Mouse (Mus musculus) lung, postnatal 0 days (tissue): ENCODE results near the gene Etv6. TPM values are rescaled to one million over a fixed set of nuclear protein-coding genes. Genes with fewer than 3 reads are reported as not detected.

Experiments used
- ATAC-seq: fragments of 200-750 bp; cut with Nextera tagmentation; 2 replicates; pipeline ENCODE4 v1.8.0; 2017; ENCODE audit warnings: moderate library complexity
- DNase-seq: peaks from one replicate; pipeline ENCODE4 v3.0.0-alpha.2; 2016; ENCODE audit warnings: low spot score
- H3K27ac ChIP-seq: fragments of 300-500 bp; sonication (generic); 2 replicates; pipeline ENCODE4 v1.5.1; 2014; ENCODE audit warnings: antibody characterized with exemption, mild to moderate bottlenecking, low read length, mixed read lengths
- H3K27me3 ChIP-seq: fragments of 300-500 bp; sonication (generic); replicated peaks from 2 replicates; pipeline ENCODE4 v1.6.1; 2014; ENCODE audit warnings: low read length, mixed read lengths; ENCODE audit not compliant: insufficient read depth
- H3K36me3 ChIP-seq: fragments of 300-500 bp; sonication (generic); 2 replicates; pipeline ENCODE4 v1.6.1; 2014; ENCODE audit warnings: low read length, mixed read lengths; ENCODE audit not compliant: insufficient read depth
- H3K4me1 ChIP-seq: fragments of 300-500 bp; sonication (generic); 2 replicates; pipeline ENCODE4 v1.6.1; 2014; ENCODE audit warnings: antibody characterized with exemption, low read depth, low read length, mixed read lengths; ENCODE audit not compliant: insufficient read depth
- H3K4me2 ChIP-seq: fragments of 300-500 bp; sonication (generic); replicated peaks from 2 replicates; pipeline ENCODE4 v1.6.1; 2014; ENCODE audit warnings: low read depth, mild to moderate bottlenecking, low read length, moderate library complexity, mixed read lengths
- H3K4me3 ChIP-seq: fragments of 300-500 bp; sonication (generic); 2 replicates; pipeline ENCODE4 v1.5.1; 2014; ENCODE audit warnings: low read depth, low read length
- H3K9ac ChIP-seq: fragments of 300-500 bp; sonication (generic); replicated peaks from 2 replicates; pipeline ENCODE4 v1.6.1; 2014; ENCODE audit warnings: low read depth, mild to moderate bottlenecking
- H3K9me3 ChIP-seq: fragments of 300-500 bp; sonication (generic); 2 replicates; pipeline ENCODE4 v1.6.1; 2016; ENCODE audit warnings: low read length, mixed read lengths
- CTCF ChIP-seq: IDR thresholded peaks from 2 replicates; pipeline ENCODE4 v1.5.1; 2016; ENCODE audit warnings: antibody characterized with exemption, mild to moderate bottlenecking
- EP300 ChIP-seq: IDR thresholded peaks from 2 replicates; pipeline ENCODE4 v1.6.1; 2016; ENCODE audit warnings: antibody characterized with exemption, mild to moderate bottlenecking, control low read depth
- whole genome bisulfite sequencing: fragments of 180-500 bp; shearing (Covaris S2); extraction: QIAGEN DNeasy Blood & Tissue Kit; methylation state at CpG from one replicate; pipeline ENCODE4 v1.1.7; 2014; 5-methylcytosine and 5-hydroxymethylcytosine counted together
- polyA plus RNA-seq: library from polyadenylated mRNA; unstranded; fragments of >200 nt; fragmentation: Nextera tagmentation; extraction: Ambion mirVana; gene quantifications from 2 replicates; pipeline ENCODE4 v1.2.1, GENCODE M21; 2015

The Etv6 gene
- polyA plus RNA-seq, 1 experiment from 2014 or later: 5.5 TPM

GRCm38 (mm10) chr6:134018807-134019206 lies 16.7 kb upstream of the Etv6 start:
- no peak overlapping the region for H3K4me3 ChIP-seq
- no peaks in the 10 kb centered on the region for H3K27me3 ChIP-seq
- no peaks in the 10 kb centered on the region for H3K4me1 ChIP-seq
- no peak overlapping the region for H3K9ac ChIP-seq
- DNase-seq (peak; percentile 38), ATAC-seq (no peak)
- H3K36me3 ChIP-seq: no peaks in the 10 kb centered on the region
- H3K27ac ChIP-seq: no peak overlapping the region
- 77% methylated on average over 1 of the region's 1 CpGs for WGBS
- H3K4me2 ChIP-seq: no peak overlapping the region
- no peak for TF ChIP-seq CTCF
- no peaks in the 10 kb centered on the region for H3K9me3 ChIP-seq

DNA sequence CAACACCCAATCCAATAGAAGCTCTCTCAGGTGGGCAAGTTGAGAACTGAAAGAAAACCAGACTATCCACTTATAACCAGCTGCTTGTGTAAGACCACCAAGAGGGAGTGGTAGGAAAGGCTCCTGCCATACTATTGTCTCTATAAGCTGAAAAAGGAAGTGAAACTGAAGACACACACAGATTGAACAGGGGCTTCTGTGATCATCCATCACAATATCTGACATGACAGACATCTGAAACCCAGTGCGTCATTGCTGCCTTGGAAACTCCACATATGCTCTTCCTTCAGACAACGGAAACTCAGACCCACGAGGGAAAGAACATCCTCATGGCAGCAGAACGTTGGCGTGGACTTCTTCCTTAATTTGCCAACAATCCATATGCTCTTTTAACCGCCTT lies 14.7 kb upstream of the Etv6 start:
- Histone ChIP-seq H3K27ac (no peak overlapping the region), H3K4me2 (no peak overlapping the region), H3K9ac (no peak overlapping the region), H3K27me3 (no peaks in the 10 kb centered on the region), H3K4me3 (no peak overlapping the region), H3K9me3 (no peaks in the 10 kb centered on the region), H3K36me3 (no peaks in the 10 kb centered on the region), H3K4me1 (no peaks in the 10 kb centered on the region)
- TF ChIP-seq EP300 (no peak), CTCF (no peak)
- DNase-seq: no peak
- WGBS: 74% methylated on average over 6 of the region's 6 CpGs
- no peak for ATAC-seq

DNA sequence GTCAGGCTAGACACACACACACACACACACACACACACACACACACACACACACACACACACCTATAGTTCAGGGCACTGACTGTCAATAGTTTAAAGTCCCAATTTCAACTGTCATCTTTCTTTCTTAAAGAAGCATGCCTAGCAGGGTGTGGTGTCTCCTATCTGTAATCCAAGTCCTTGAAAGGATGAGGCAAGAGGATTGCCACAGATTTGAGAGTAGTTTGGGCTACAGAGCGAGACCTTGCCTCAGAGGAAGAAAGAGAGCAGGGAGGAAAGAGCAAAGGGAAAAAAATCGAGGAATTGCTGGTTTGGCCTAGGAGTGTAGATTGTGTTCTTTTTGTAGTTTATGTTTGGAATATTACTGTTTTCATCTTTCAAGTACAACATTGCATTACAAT lies 9.2 kb upstream of the Etv6 start:
- DNase-seq: no peak
- TF ChIP-seq CTCF: no peak
- TF ChIP-seq EP300: no peak
- WGBS: 71% methylated on average over 2 of the region's 2 CpGs
- Histone ChIP-seq H3K4me3 (no peak overlapping the region), H3K27ac (no peak overlapping the region), H3K9me3 (no peaks in the 10 kb centered on the region), H3K4me1 (no peaks in the 10 kb centered on the region), H3K27me3 (no peaks in the 10 kb centered on the region), H3K9ac (no peak overlapping the region), H3K4me2 (no peak overlapping the region), H3K36me3 (no peaks in the 10 kb centered on the region)
- ATAC-seq: no peak

- H3K4me3 ChIP-seq: no peak overlapping the region
- WGBS: 95% methylated on average over 4 of the region's 4 CpGs
- H3K4me1 ChIP-seq: no peaks in the 10 kb centered on the region
- ATAC-seq: no peak
- H3K27me3 ChIP-seq: no peaks in the 10 kb centered on the region
- no peaks in the 10 kb centered on the region for H3K36me3 ChIP-seq
- no peaks in the 10 kb centered on the region for H3K9me3 ChIP-seq
- H3K4me2 ChIP-seq: no peak overlapping the region
- no peak overlapping the region for H3K9ac ChIP-seq
- H3K27ac ChIP-seq: no peak overlapping the region
- DNase-seq: no peak
- TF ChIP-seq EP300 (no peak), CTCF (no peak)
These were observed 8.5 kb upstream of the Etv6 start for GRCm38 (mm10) chr6:134027022-134027421.

- TF ChIP-seq CTCF (no peak), EP300 (no peak)
- H3K9ac ChIP-seq: no peak overlapping the region
- H3K27me3 ChIP-seq: no peaks in the 10 kb centered on the region
- WGBS: 44% methylated on average over 7 of the region's 7 CpGs
- ATAC-seq (no peak), DNase-seq (no peak)
- no peak overlapping the region for H3K4me2 ChIP-seq
- no peak overlapping the region for H3K27ac ChIP-seq
- no peak overlapping the region for H3K4me3 ChIP-seq
- no peaks in the 10 kb centered on the region for H3K36me3 ChIP-seq
- no peaks in the 10 kb centered on the region for H3K9me3 ChIP-seq
- H3K4me1 ChIP-seq: peaks cover 10% of the 10 kb centered on the region; the same call in 1 of the 2 replicates
These were observed 3.0 kb upstream of the Etv6 start for GRCm38 (mm10) chr6:134032451-134032850.

GRCm38 (mm10) chr6:134034436-134034835 lies 1.1 kb upstream of the Etv6 start:
- no peaks in the 10 kb centered on the region for H3K27me3 ChIP-seq
- TF ChIP-seq CTCF: no peak
- TF ChIP-seq EP300: no peak
- ATAC-seq (no peak), DNase-seq (peak; percentile 17)
- peak overlapping the region; percentile 82 for H3K4me2 ChIP-seq
- no peaks in the 10 kb centered on the region for H3K9me3 ChIP-seq
- under 1% methylated on average over 8 of the region's 8 CpGs for WGBS
- H3K4me1 ChIP-seq: peaks cover 27% of the 10 kb centered on the region; the same call in 1 of the 2 replicates
- H3K36me3 ChIP-seq: no peaks in the 10 kb centered on the region
- H3K9ac ChIP-seq: peak overlapping the region; percentile 96
- peak overlapping the region; percentile 100 for H3K27ac ChIP-seq
- peak overlapping the region; percentile 87 for H3K4me3 ChIP-seq

DNA sequence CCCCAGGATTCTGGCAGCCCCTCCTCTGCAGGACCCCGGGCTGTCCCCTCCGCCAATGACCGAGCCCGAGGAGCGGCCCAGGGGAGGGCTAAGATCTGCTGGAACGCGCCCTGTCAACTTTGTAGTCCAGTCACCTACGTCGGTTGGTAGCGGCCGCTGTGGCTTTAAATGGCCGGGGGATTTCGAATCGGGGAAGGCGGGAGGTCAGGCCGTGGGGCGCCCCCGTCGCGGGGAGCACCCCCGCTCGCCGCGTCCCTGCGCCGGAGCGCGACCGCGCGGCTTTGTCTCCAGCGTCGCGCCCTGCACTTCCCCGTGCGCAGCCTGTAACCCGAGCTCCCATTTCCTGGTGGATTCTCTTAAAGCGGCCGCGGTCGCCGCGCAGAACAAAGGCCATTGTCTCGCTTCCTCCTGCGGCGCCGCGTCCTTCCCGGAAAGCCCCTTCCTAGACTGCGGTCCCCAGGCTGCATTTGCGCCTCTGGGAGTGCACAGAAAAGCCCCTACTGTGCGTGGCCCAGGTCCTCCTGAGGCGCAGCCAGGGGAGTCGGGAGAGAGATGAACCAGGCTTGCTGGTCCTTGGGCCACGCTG lies 503 bp upstream of the Etv6 start:
- Histone ChIP-seq H3K27me3 (no peaks in the 10 kb centered on the region), H3K9me3 (no peaks in the 10 kb centered on the region), H3K4me3 (peak overlapping the region; percentile 87), H3K4me2 (peak overlapping the region; percentile 82), H3K9ac (peak overlapping the region; percentile 96), H3K27ac (peak overlapping the region; percentile 100), H3K4me1 (peaks cover 27% of the 10 kb centered on the region; the same call in 1 of the 2 replicates), H3K36me3 (no peaks in the 10 kb centered on the region)
- no peak for TF ChIP-seq CTCF
- TF ChIP-seq EP300: no peak
- WGBS: 1% methylated on average over 46 of the region's 55 CpGs
- DNase-seq (peak; percentile 93), ATAC-seq (peak; percentile 90)
